Mouse (Mus musculus) adrenal gland, postnatal 25 days (tissue): ENCODE measurements around the gene Foxm1. TPM values are rescaled to one million over a fixed set of nuclear protein-coding genes. Genes with fewer than 3 reads are reported as not detected.
"Not testable (repeated sequence)": the region's sequence is repeated elsewhere in the genome, so short reads cannot be mapped to it uniquely, and the experiment has no call there.

Experiments
- DNase-seq: peaks from one replicate; pipeline ENCODE4 v3.0.0; 2021; ENCODE audit warnings: mixed read lengths
- total RNA-seq: library from RNA; stranded (reverse); gene quantifications from 2 replicates; pipeline ENCODE4 v1.2.3, GENCODE M21; 2021

Foxm1 gene
- total RNA-seq, 1 experiment from 2014 or later, result 7.0 TPM

- no peak for DNase-seq
Measured at GRCm38 (mm10) chr6:128376371-128377085, 13.8 kb downstream of the Foxm1 start.

DNA sequence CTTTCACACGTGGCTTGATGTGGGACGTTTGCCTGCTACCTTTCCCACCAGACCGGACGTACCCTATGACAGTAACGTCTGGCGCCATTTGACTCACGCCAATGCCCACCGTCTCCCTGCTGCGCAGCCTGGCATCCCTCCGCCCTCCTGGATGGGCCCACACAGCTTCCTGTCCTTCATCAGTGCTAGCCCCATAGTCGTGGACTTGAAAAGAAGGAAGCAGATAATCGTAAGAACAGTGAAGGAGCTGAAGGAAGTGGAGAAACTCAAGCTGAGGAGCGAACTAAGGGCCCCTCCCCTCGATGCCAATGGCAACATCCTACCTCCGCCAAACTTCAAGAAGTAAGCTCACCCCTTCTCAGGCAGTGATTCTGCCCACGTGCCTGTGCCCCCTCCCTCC lies 16.9 kb downstream of the Foxm1 start:
- no peak for DNase-seq

DNA sequence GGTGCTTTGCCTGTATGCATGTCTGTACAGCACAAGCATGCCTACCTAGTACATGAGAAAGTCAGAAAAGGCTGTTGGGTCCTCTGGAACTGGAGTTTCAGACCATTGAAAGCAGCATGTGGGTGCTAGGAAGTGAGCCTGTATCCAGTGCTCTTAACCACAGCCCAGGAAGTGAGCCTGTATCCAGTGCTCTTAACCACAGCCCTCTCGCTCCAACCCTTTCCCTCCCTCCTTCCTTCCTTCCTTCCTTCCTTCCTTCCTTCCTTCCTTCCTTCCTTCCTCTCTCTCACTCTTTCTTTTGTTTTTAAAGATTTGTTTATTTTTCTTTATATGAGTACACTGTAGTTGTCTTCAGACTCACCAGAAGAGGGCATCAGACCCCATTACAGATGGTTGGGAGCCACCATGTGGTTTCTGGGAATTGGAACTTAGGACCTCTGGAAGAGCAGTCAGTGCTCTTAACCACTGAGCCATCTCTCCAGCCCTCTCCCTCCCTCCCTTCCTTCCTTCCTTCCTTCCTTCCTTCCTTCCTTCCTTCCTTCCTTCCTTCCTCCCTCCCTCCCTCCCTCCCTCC lies 17.9 kb downstream of the Foxm1 start:
- DNase-seq, result not testable (repeated sequence)

DNA sequence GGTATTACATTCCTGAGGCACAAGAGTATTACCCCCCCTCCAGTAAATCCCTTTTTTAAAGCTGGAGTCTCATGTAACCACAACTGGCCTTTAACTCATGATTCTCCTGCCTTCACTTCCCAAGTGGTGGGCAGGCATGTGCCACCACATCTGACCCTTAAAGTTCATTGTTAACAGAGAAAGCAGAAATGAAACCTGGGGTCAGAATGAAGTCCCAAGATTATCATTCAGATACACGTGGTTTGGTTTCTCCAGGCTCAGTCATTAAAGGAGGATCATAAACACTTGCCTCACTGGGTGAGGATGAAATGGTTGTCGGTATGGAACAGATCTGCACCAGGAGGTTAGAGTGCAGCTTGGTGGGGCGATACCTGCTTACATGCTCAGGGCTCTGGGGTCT lies 18.5 kb downstream of the Foxm1 start:
- no peak for DNase-seq

DNA sequence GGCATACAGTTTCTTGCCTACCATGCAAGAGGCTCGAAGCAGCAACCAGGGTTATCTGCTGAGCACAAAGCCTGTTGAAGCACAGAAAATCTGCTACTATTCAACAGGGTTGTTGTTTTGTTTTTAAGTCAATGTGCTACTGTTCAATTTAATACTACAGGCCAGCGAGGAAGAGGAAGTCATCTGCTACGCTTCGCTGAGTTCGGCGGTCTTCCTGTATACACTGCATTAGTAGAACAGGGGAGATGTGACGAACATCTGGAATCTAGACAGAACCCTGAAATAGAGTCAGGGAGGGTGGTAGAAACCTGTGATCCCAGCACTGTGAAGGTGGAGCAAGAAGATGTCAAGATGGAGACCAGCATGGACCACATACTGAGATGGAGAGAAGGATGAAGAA lies 21.0 kb downstream of the Foxm1 start:
- DNase-seq, result no peak

- no peak for DNase-seq
Measured at GRCm38 (mm10) chr6:128385026-128385425, 22.3 kb downstream of the Foxm1 start.

GRCm38 (mm10) chr6:128389185-128389584 lies 26.4 kb downstream of the Foxm1 start:
- DNase-seq, result no peak

- no peak for DNase-seq
Measured at GRCm38 (mm10) chr6:128390683-128391082, 27.9 kb downstream of the Foxm1 start.

DNA sequence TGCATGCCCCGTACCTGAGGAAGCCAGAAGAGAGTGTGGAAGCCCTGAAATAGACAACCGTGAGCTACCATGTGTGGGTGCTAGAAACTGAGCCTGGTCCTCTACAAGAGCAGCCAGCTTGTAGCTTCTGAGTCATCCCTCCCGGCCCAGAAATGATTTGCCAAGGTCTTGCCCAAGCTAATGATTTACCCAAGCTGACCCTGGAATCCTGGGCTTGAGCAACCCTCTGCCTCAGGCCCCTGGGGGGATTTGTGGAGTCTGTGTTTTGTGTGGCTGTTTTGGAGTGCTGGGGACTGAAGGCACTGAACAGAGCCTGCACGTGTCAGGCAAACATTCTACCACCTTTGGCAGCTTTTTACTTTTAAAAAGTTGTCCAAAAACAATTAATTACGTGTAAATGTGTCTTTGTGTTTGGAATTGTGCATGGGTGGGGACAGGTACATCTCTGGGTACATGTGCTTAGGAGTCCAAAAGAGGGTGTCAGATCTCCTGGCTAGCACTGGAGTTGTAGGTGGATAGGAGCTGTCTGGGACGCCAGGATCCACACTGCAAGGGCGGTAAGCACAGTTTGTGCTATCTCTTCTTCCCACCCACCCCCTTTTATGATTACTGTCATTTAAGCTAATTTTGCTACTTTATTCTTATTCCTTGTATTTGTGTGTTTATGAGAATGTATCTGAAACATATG lies 35.0 kb downstream of the Foxm1 start:
- DNase-seq, result peak; percentile 60

DNA sequence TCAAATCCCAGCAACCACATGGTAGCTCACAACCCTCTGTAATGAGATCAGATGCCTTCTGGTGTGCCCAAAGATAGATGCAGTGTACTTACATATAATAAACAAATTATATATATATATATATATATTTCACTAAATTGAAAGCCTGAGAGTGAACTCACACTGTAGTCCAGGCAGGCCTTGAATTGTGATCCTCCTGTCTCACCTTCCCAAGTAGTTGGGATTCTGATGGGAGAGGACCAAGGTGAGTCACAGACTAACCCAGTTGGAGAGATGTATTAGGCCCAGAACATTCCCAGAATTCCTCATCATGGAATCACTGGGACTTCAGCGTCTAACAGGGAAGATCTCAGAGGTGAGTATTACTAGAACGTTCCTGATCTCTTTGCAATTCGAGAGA lies 36.2 kb downstream of the Foxm1 start, which contains the start of gene Nrip2:
Nrip2 (plus strand) TSS at position 301 of the 400 bp plus-strand sequence.
- DNase-seq, result no peak

- peak; percentile 58 for DNase-seq
Measured at GRCm38 (mm10) chr6:128399421-128400185, 36.8 kb downstream of the Foxm1 start.

DNA sequence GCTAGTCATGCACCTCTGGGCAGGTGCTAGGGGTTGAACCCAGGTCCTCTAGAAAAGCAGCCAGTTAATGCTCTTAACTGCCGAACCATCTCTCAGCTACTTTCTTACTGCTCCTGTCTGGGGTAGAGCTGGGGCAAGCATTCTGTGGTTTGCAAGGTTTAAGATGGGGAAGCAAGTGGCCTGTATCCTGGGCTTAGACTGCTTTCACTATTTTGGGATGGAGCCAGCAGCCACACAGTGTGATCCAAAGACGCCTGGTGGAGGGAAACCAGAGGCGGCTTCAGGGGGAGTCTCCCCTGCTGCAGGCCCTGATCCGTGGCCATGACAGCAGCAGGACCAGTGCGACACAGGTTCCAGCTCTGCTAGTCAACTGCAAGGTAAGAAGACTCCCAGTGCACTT lies 41.9 kb downstream of the Foxm1 start:
- DNase-seq, result no peak

DNA sequence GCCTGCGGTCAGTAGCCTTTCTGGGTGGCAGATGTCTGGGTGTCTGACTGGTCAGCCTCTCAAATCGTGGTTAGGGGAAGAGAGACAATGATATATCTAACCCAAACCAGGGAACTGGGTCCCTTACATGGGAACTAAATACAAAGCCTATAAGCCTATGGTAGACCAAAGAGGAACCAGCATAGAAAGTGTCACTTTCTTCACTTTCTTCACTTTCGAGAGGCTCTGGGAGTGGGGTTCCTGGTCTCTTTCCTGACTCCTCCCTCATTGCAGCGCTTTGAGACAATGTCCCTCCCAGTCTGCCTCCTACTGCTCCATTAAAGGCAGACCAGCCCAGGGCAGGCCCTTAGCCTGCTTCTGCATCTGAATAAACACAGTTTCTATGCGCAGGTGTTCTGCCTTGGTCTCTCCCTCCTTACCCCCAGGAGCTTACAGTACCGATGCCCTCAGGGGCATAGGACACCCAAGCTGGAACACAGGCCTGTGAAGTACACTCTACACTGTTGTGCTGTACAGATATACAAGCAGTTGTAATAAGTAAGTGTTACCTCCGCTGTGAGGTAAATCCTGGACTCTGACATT lies 45.9 kb downstream of the Foxm1 start:
- DNase-seq, result no peak

DNA sequence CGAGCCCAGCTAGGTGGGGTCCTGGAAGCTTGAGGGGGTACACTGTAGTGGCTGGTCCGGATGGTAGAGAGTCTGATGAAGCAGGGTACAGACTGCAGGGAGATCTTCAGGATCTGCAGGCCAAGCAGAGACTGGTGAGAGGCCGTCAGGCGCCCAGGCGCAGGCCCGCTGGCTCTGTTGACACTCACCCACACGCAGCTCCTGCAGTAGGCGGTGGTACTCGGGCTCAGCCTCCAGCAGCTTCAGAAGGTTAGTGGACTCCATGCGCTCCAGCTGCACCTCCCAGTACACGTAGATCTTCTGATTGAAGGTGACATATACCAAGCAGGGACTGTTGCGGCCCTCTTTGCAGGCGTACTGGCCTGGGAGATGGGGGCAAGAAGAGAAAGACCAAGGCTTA lies 47.5 kb downstream of the Foxm1 start:
- no peak for DNase-seq

GRCm38 (mm10) chr6:128411115-128411514 lies 48.3 kb downstream of the Foxm1 start:
- DNase-seq, result peak; percentile 72

DNA sequence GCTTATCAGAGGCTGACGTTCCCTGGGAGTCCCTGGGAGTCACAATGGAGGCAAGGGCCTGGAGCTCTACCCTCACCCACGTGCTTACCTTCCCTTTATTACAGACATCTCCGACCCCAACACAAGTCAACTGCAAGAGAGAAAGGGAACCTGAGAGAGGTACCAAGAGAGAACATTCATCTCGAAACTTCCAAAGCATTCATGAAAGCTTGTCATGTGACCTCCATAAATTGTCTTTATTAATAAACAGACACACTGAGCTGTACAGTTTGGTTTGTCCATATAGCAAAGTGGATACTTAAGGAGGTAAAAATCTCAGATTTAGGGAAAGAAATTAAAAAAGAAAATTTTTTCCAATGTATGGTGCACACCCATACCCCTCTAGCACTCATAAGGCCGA lies 53.4 kb downstream of the Foxm1 start:
- no peak for DNase-seq

GRCm38 (mm10) chr6:128418076-128418475 lies 55.3 kb downstream of the Foxm1 start:
- DNase-seq, result no peak

- no peak for DNase-seq
Measured at GRCm38 (mm10) chr6:128421036-128421435, 58.3 kb downstream of the Foxm1 start.

DNA sequence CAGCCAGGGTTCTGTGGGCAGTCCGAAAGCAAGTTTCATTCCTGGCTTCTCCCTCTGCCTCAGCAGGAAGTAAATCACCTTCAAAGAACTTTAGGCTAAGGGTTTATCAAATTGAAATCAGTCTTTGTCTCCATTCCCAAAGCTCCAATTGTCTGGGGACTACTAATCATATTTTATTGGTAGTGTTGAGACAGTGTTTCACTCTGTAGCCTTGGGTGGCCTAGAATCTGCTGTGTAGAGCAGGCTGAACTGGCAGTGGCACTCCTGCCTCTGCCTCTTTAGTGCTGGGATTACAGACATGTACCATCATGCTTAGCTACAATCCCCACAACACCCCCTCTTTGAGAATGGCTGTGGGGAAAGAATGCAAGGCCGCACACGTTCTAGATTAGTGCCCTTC lies 58.7 kb downstream of the Foxm1 start:
- DNase-seq, result no peak

GRCm38 (mm10) chr6:128423496-128424268 lies 60.9 kb downstream of the Foxm1 start:
- DNase-seq, result no peak

GRCm38 (mm10) chr6:128424269-128425019 lies 61.7 kb downstream of the Foxm1 start, which contains the start of gene Itfg2:
Gene Itfg2 (minus strand): TSS chr6:128424931.
- DNase-seq, result peak; percentile 94
